Mouse (Mus musculus): ENCODE data around the gene Fzd9.

DNA sequence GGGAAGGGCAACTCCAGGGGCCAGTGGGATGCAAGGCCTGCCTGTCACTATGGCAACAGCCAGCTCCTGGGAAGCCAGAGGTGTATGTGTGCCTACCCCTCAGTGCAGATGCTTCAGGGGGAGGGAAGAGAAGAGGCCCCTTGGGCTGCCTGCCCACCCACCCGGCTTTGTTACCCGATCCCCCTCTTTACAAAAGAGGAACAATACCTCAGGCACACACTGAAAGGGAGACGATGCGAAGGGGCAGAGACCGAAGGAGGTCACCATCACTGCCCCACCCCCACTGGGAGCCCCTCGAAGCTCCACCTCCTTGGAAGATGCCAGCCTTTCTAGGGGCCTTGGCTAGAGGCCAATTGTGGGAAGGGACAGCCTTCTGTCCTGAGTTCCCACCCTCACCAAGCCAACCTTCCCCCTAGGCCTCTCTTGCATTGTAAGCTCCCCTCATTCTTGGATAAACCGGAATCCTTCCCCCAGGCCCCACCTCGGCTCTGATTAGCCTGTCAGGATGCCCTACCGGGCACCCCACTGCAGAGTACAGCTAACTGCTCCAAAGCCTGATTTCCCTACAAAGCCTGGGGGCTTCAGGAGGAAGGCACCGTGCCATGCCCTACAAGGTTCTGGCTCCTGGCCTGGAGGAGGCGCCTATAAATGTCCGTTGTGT is 2.8 kb upstream of the Fzd9 start:
- TF ChIP-seq POLR2A (IDR thresholded peaks at IDR 0.05; ENCODE audit: borderline replicate concordance, control insufficient read depth, low read depth, low read length) (no peak), CTCF (IDR thresholded peaks at IDR 0.05; ENCODE audit: control insufficient read depth, insufficient read depth, low read length) (no peak)
